Mouse (Mus musculus): ENCODE results near the gene Rab11b. TPM values are rescaled to one million over a fixed set of nuclear protein-coding genes. Genes with fewer than 3 reads are reported as not detected.

The Rab11b gene
- total RNA-seq (2021), result 217 and 242 TPM in 2 replicates
- long read RNA-seq, experiment 1, full-length matches to known transcripts, result 310 of 333 reads
- long read RNA-seq, experiment 1, partial matches to known transcripts, result 3 of 333 reads
- long read RNA-seq, experiment 1, other reads (novel, unspliced or antisense), result 20 of 333 reads
- long read RNA-seq, experiment 2, full-length matches to known transcripts, result 189 of 205 reads
- long read RNA-seq, experiment 2, partial matches to known transcripts, result 5 of 205 reads
- long read RNA-seq, experiment 2, other reads (novel, unspliced or antisense), result 11 of 205 reads

DNA sequence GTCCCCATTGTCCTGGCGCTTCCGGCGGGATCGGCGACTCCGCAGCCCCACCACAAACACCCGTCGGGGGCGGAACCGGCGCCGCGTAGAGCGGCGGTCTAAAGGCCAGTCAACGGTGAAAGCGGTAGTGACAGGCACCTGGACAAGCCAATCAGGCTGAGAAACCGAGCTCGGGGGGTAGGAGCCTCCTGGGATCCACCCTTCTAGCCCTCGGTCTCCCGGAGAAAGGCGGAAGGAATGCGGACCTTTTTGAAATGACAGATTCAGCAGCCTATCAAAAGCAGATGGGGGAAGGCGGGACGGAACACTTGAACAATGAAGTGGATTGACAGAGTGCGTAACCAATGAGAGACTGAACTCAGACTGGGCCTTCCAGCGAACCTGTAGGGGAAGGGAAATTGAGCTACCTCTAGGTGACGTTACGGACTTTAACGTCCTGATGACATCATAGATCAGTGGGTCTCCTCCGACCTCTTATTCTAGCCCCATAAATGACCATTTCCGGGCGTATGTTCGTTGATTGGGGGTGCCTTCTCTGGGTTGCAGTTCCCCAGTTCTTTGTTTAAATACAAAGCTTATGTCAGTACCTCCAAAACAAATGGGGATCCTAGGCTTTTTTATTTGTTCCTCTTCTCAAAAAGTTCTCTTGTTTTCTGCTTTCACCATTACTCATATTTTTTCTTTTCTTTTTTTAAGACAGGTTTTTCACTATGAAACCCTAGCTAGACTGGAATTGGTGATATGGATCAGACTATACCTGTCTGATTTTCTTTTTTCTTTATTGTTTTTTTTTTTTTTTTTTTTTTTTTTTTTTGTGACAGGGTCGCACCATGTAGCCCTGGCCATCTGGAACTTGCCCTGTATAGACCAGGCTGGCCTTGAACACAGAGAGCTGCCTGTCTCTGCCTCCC is at the start of gene Rab11b:
Gene Rab11b (minus strand): TSS at position 276 of the 911 bp plus-strand sequence.
- DNase-seq, result peak; percentile 100

DNA sequence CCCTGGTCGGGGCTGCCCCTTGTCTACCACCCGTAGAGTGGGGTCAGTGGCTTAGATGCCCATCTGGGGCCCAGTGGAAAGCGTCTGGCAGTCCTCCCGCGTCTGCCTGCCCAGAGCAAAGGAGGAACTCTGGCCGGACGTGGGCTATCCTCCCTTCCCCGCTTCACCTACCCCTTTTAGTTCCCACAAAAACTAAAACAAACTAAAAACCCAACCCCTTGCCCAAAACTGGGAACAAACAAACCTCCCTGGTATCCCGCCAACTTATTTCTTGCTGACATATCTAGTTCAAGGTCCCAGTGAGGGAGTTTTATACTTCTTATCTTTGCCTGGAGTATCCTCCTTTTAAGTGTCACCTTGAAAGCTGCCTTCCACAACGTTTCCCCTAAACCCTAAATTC is 47.9 kb upstream of the Rab11b start:
- peak; percentile 73 for DNase-seq

DNA sequence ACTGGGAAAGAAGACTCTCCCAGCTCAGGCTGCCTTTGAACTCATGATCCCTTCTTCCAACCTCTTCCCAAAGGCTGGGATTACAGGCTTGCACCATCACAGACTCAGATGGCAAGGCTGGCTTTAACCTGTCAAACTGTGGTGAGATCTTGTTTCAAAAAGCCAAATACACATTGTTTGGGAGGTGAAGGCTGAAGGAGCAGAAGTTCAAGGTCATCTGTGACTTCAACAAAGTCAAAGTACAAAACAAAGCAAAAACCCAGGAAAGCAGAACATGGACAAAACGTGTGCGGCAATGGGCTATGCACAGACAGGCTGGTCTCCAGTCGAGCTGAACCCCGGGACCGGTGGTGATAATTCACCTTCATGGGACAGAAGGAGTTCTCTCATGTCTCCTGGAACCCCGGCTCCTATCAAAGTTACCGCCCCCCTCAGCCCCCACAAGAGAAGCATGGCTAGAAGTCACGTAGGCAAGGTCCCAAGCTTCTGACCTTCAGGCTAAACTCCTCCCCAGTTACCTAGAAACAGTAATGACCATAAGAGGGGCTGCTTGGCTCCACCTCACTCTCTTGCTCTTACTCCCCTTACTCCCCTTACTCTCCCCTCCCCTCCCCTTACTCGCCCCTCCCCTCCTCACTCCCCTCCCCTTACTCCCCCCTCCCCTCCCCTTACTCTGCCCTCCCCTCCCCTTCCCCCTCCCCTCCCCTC is 47.0 kb upstream of the Rab11b start:
- DNase-seq, result peak; percentile 28

DNA sequence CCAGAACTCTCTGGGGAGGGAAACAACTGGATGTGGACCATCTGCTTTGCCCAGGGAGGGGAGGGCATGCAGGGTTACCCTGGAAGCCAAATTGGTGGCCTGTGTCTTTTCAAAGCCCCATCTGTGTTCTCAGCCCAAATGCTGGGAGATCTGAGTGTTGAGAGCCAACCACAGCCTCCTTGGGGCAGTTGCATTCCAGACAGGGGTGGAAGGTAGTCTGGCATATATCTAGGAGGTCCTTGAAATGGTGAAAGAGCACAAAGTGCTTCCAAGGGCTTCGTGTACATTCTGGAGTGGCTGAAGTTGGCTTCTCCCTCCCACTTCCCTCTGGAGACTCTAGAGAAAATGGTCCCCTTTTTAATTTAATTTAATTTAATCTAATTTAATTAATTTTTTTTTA is 44.4 kb upstream of the Rab11b start:
- DNase-seq, result no peak

DNA sequence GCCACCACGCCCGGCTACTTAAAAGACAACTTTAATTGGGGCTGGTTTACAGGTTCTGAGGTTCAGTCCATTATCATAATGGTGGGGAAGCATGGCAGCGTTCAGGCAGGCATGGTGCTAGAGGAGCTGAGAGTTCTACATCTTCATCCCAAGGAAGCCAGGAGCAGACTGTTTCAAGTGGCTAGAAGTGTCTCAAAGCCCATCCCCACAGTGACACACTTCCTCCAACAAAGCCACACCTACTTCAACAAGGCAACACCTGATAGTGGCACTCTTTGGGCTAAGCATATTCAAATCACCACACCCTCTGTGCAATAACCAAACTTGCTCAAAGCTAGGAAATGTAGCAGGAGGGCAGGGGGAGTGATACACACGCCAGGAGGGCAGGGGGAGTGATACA is 43.9 kb upstream of the Rab11b start:
- no peak for DNase-seq

DNA sequence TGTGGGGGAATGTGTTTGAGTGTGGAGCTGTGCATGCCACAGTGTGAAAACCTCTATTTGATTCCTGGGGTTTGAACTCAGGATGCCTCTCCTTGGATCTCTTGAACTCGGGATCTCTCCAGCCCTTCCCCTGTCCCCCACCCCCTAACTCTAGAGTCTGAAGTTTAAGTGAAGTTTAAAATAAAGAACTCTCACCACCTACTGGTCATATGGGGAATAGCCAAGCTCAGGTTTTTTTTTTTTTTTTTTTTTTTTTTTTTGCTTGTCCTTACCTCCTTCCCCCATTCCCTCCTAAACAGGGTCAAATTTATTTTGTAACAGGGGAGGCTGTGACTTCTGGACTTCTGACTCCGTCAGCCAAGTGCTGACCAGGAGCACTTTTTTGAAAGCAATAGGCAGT is 41.9 kb upstream of the Rab11b start:
- DNase-seq, result no peak

DNA sequence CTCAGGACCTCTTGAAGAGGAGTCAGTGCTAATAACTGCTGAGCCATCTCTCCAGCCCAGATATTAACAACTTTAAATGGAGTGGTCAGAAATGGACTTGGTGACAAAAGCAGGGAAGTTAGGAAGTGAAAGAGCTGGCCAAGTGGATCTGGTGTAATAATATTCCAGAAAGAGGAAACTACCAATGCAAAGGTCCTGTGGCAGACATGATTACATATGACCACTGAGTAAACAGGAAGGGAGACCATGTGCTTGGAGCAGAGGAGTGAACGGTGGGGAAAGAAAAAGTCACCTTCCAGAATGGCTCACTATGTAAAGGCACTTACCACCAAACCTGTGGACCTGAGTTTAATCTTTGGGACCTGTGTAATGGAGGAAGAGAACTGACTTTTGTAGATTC is 38.9 kb upstream of the Rab11b start:
- DNase-seq, result no peak

DNA sequence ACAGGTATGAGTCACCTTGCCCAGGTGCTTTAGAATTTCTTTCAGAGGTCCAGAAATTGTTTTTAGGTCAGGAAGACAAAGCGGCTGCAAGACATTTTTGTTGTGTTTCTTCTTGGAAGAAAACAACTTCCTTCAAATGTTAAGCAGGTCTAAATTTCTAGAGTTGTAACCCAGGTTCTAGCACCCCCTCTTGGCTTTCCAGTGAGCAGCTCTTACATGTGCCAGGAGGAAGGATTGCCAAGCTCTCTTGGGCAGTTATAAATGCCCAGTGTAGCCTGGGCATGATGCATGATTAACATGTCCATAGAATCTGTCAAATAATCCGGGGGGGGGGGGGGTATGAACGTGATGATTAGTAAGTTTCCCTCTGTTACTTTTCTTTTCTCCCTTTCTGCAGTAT is 38.0 kb upstream of the Rab11b start:
- DNase-seq, result peak; percentile 58

DNA sequence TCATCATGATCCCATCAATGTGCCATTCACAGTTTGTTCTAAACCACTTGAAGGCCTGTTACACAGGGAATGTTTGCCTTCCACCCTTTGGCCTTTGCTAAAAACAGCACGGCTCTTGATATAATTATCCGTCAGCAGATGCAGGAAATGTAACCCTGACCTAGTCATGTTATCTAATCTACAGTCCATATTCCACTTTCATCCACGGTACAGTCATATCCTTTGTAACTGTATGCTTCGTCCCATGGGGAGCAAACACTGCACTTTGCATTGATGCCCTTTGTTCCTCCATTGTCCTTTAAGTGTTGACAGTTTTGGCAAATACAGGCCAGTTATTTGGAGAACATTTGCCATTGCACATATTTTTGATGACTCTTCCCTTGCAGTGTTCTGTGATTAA is 28.4 kb upstream of the Rab11b start:
- no peak for DNase-seq

DNA sequence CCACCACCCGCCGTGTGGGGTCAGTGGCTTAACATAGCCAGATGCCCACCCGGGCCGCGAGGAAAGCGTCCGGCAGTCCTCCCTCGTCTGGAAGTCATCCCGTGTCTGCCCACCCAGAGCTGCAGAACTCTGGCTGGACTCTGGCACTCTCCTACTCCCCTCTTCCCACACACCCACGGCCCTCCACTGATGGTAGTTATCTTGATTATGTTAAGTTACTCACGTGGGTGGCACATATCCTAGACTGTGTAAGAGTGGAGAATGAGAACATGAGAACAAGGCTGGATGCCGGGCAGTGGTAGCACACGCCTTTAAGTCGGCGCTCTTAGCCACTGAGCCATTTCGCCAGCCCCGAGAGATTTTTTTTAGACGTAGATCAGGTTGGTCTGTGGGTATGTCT is 26.0 kb upstream of the Rab11b start:
- no peak for DNase-seq

DNA sequence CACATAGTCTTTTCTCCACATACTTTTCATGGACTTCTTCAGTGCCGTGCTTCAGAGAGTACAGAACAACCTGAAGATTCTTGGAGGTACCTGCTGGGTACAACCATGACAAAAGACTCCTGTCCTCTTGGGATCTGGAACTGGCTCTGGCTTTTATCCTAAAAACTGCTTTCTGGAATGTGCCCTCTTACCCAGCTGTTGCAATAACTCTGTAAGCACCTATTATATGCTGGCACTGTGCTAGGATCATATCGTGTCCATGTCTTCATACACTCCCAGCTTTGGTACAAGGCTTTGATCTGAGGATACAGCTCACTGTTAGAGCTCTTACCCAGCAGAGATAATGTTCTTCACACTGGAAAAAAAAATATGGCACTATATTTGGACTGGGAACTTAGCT is 24.6 kb upstream of the Rab11b start:
- DNase-seq, result no peak

DNA sequence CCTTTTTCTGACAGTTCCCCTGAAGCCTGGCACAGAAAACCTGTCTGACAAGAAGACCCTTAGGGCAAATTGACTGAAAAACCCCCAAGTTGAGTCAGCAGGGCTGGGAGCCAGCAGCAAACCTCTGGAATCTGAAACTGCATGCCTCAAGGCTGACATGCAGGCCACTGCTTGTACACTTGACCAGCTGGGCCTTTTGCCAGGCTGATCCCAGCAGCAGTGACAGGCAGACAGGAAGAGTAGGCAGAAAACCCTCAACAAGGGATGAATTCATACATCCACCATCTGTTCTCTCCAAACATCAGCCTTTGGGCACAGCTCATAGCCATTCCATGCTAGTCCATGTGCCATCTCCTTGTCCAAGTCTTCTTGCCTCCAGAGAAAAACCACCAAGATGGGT is 23.1 kb upstream of the Rab11b start:
- peak; percentile 92 for DNase-seq

DNA sequence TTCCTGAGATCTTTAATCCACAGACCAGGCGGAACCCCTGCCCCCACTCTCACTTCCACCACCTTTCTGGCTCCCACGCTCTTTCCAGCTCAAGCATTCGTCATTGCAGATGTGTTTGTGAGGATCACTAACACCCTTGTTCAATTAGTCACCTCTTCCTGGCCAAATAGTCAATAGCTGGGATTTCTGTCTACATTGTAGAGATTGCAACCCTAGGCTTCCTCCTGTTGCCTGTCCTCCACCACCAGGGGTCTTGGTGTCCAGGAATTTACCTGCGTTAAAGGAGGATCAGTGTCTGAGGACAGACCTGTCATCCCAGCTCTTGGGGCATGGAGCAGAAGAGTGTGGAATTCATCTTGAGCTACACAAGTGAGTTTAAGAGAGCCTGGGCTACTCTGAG is 21.7 kb upstream of the Rab11b start:
- DNase-seq, result no peak

DNA sequence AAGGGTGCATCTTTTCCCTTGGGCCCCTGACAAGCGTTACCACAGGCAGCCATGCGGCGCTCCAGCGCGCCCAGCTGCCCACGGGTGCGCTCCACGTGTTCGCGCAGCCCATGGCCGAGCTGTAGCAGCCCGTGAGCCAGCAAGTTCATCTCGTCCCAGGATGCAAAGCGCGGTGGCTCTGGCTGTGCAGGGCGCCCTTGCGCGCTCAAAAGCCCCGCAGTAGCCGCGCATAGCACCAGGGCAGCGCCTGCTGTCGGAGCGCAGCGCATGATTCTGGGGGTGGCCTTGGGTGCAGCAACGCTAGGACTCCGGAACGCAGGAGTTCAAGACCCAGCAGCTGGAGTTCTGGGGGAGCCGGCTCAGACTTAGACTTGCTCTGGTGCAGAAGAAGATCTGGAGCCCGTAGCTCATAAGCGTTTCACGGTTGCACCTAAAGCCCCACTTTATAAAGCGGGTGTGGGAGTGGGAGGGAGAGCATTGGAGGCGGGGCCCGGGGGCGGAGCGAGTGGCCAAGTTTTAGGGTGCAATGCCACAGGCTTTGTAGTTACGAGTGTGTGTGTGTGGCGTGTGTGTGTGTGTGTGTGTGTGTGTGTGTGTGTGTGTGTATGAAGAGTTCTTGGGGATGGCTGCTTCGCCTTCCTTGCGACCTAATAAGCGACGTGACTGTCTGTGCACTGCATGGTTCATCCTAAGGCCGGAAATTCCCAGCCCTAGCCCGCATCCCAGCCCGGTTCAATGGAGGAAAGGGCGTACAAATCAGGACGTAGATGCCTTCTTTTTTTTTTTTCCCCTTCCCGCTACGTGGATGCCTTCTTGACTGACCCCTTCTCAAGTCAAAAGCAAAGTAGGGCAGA is 21.0 kb upstream of the Rab11b start, which contains the start of gene Angptl4:
Gene Angptl4 (minus strand): TSS at position 707 of the 854 bp plus-strand sequence.
- peak; percentile 86 for DNase-seq

DNA sequence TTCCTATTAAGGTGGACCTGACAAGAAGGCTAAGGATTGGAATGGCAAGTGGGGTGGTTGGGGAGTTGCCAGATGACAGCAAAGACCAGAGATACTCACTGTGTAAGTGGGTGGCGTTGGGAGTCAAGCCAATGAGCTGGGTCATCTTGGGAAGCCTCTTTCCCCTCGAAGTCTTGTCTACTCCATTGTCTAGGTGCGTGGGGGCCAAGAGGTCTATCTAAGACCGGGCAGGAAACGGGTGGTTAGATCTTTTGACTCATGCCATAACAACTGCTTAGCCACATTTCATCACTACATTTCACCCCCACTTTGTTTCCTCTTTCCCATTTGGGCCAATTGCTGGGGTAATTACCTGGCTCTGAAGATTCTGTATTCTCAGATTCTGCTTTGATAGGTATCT is 20.1 kb upstream of the Rab11b start:
- DNase-seq, result peak; percentile 50

DNA sequence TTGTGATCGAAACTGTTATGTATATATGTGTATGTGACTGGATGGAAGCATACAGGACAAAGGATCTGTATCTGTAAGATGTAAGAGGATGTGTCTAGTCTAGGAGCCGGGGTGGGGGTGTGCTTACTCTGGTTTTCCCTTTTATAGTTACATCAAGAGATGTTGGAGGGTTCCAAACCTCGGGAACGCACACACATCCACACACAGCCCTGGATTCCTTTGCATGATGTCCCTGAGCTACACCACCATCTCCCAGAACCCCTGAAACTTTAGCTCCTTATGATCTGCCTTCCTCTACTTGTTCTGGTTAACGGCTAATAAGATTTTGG is 19.6 kb upstream of the Rab11b start:
- DNase-seq, result no peak

DNA sequence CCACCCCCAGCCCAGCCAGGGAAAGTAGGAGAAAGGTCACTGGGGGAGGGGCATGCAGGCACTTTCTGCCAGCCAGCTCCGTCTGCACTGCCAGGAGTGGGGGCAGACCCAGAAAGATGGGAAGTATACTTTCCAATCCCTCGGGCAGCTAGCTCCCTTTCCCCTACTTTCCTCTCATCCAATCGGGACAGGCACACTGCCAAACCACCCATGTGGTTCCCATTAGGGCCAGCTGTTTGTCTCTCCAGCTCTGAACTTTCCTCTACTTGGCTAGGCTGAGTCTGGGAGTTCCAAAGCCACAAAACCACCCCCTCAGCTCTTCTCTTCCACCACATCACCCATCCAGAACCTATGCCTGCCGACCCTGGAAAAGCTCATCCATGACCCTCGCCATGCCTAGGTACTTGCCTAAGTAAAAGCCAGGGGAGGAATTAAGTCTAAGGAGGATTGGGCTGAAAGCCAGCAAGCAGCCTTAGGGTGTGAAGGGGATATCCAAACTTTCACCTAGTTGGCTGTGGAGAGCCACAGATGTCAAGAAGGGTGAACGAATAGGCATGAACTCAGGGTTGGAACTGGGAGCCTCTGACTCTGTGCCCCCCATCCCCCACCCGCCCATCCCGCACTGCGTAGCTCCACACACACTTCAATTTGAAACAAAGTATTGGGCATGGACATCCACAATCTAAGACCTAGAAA is 19.1 kb upstream of the Rab11b start:
- DNase-seq, result peak; percentile 93

DNA sequence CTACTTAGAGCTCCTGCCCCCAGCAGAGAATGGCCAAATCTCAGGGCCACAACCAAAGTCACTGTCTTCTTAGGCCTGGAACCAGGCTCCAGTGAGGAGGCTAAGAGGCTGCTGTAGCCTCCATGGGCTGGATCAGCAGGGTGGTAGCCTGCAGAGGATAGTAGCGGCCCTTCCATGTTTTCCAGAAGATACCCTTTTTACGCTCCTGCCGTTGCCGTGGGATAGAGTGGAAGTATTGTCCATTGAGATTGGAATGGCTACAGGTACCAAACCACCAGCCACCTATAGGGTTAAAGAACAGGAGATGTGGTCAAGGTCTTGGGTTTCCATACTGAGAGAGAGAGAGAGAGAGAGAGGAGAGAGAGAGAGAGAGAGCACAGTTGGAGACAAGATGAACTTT is 15.0 kb upstream of the Rab11b start:
- no peak for DNase-seq

DNA sequence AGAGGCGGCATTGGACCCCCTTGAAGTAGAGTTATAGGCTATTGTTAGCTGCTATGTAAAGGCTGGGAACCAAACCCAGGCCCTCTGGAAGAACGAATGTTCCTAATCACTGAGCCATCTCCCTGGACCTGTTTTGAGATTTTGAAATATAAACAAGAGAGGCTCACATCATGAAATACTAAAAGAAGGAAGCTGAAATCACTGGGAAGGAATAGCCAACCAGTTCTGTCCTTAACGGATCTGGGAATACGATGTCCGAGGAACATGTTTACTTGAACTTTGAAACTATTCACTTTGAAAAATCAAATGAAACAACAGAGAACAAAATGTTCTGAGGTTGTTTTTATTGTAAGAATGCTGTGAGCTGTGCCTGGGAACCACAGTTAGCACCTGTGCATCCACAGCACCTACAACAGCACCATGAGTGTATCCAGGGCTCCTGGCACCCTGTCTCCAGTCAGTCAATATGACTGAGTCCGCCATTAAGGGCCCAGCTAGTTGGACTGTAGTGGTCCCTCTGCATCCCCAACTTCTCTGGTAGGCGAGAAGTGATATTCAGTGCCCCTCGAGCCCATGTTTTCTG is 14.3 kb upstream of the Rab11b start:
- no peak for DNase-seq

DNA sequence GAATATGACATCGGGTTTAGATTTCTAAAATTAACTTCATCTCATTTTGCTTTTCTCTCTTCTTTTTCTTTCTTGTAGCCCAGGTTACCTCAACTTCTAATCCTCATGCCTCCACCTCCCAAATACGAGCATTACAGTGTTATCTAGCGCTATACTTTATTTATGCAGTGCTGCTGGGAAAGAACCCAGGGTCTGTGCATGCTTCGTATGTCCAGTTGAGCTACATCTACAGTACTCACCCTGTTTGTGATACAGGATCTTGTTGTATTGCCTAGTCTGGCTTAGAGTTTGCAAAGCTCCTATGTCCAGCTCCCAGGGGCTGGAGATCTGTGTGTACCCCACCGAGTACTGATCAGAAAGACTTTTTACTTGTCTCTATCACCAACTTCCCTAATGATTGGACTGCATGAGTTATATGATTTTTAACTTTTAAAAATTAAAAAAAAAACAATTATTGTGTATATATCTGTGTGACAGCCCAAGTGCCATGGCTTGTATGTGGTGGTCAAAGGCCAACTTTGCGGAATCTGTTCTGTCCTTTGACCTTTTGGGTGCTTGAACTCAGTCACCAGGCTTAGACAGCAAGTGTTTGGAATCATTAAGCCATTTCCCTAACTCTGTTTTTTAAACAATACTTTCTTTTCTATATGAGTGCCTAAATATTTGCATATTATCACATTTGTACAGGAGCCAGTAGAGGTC is 13.7 kb upstream of the Rab11b start:
- no peak for DNase-seq

Measured in adrenal gland, postnatal 14 days (tissue).